Mouse (Mus musculus): Measurements from ENCODE around the gene Patz1. TPM values are rescaled to one million over a fixed set of nuclear protein-coding genes. Genes with fewer than 3 reads are reported as not detected.

Gene Patz1
- polyA plus RNA-seq, 1 experiment from 2014 or later = 59.5 TPM

DNA sequence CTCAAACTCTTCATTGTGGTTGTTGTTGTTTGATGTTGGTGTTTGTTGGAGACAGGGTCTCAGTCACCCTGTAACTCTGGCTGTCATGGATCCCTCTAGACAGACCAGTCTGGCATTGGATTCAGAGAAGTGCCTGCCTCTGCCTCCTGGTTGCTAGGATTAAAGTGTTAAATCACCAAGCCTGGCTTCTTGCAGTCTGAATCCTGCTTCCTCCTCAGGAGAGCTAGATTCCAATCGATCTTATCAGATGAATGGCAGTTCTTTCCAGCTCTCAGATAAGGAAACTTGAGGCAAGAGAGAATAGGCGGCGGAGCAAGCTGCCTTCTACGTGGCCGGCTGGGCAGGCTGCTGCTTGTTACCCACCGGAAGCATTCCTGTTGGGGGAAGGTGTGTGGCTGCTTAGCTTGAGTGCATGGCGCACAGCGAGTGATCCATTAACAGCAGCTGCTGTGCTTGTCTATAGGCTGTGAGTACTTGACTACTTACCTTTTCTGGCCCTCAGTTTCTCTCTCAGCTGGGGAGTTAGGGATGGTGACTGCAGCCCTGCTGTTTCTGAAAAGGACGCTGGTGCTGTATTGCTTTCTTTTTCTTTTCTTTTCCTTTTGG is 46.1 kb downstream of the Patz1 start:
- CTCF ChIA-PET = interaction anchor here (1.6 kb wide), 1 partner anchor 15 kb away, joined by 3 read pairs; no protein-coding TSS in a partner anchor

DNA sequence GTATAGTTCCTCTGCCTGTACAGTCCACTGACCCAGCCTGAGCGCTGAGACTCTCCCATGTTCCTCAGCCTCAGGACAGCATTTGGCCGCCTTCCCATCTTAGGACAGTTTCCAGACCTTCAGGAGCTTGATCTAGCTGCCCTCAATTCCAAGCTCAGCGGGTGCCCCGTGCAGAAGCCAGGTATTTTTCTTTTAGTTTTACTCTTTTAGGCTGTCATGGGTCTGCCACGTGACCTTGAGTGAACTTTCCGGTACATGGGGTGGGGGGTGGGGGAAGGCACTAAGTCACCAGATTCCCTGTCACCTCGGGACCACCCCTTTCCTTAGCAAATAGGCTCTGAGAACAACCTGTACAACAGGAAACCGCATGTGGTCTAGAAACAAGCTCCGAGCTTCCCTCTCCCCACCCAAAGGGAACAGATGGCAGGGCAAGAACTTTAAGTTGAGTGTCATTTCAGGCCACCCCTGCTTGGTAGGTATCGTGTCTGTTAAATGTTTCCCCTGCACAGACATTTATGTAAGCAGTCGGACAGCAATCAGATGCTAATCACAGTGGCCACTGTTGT is 47.1 kb downstream of the Patz1 start:
- TF ChIP-seq CTCF (IDR thresholded peaks at IDR 0.05) = no peak
- ATAC-seq = no peak
- ChIA-PET POLR2A (interaction anchor here (0.6 kb wide), 1 partner anchor 1596 kb away, joined by 4 read pairs; no protein-coding TSS in a partner anchor), CTCF (interaction anchor here (0.6 to 1.6 kb wide), 3 partner anchors 13 to 74 kb away, joined by 3 read pairs; no protein-coding TSS in a partner anchor)
- no peak for DNase-seq (ENCODE audit: low read depth, low spot score)
- in situ Hi-C loops (cut with MboI; ENCODE audit: low pct_unique_long_range_greater_than_20kb) = no loop called here
- no peaks in the 10 kb centered on the region for H3K27me3 ChIP-seq

More for the DNA sequence above, 46.1 kb downstream of the Patz1 start:
- POLR2A ChIA-PET = interaction anchor here (0.6 kb wide), 1 partner anchor 1597 kb away, joined by 4 read pairs; no protein-coding TSS in a partner anchor
- no peak for TF ChIP-seq CTCF (IDR thresholded peaks at IDR 0.05)
- in situ Hi-C loops (cut with MboI; ENCODE audit: low pct_unique_long_range_greater_than_20kb) = no loop called here
- no peaks in the 10 kb centered on the region for H3K27me3 ChIP-seq
- no peak for ATAC-seq
- no peak for DNase-seq (ENCODE audit: low read depth, low spot score)

DNA sequence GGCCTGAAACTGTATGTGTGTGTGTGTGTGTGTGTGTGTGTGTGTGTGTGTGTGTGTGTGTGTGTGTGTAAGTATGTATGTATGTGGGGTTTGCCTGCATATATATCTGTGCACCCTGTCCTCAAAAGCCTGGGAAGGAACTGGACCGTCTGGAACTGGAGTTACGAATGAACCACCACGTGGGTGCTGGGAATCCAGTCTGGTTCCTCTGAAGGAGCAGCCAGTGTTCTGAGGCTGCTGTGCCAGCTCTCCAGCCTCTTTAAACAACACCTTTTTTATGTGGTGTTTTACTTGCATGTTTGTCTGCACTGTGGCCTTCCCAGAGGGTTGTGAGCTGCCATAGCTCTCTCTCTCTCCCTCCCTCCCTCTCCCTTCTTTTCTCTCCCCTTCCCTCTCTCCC is 47.9 kb downstream of the Patz1 start:
- ATAC-seq = no peak
- in situ Hi-C loops (cut with MboI; ENCODE audit: low pct_unique_long_range_greater_than_20kb) = no loop called here

DNA sequence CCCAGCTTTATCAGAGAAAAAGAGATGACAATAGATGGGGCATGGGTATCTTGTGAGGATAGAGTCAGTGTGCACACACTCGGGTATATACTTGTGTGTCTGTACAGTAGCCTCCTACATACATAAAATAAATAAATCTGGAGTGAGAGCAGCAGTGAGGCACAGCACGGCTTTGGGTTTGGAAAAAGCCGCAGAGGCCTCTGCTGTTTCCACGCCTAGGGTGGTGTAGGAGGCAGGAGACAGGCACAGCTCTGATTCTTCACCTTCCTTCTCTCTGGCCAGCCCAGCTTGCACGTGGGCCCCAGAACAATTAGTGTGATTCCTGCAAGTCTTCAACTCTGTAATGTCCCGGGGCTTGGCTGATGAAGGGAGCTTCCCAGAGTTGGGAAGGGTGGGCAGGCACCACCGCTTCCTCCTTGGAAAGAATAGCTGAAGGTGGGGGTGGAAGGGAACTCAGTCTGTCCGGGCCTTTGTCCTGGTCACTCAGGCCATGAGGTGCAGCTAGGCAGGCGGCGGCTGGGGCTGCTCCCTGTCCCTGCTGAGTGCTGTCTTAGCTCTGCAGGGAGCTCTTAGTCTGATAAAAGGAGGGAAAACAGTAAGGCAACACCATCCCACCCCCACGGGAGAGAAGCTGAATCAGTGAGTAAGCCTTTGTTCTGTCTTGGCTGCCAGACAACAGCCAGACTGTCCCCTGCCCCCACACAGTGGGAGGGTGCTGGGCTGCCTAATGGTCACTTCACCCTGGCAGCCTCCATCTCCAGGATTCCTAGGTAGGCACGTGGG is 48.7 kb downstream of the Patz1 start:
- ATAC-seq = peak; percentile 7
- in situ Hi-C loops (cut with MboI; ENCODE audit: low pct_unique_long_range_greater_than_20kb) = no loop called here
- TF ChIP-seq CTCF (IDR thresholded peaks at IDR 0.05) = no peak
- H3K27me3 ChIP-seq = no peaks in the 10 kb centered on the region
- CTCF ChIA-PET = interaction anchor here (1.6 kb wide), 1 partner anchor 11 kb away, joined by 4 read pairs; no protein-coding TSS in a partner anchor
- POLR2A ChIA-PET = interaction anchor here (0.6 to 0.8 kb wide), 2 partner anchors 11 to 72 kb away, joined by 3 to 5 read pairs; no protein-coding TSS in a partner anchor
- no peak for DNase-seq (ENCODE audit: low read depth, low spot score)

More for the DNA sequence above, 47.9 kb downstream of the Patz1 start:
- H3K27me3 ChIP-seq = no peaks in the 10 kb centered on the region
- DNase-seq (ENCODE audit: low read depth, low spot score) = no peak
- TF ChIP-seq CTCF (IDR thresholded peaks at IDR 0.05) = no peak
- CTCF ChIA-PET = interaction anchor here (0.6 to 1.6 kb wide), 4 partner anchors 12 to 73 kb away, joined by 3 to 4 read pairs (median 3); no protein-coding TSS in a partner anchor
- POLR2A ChIA-PET = no interaction called here

DNA sequence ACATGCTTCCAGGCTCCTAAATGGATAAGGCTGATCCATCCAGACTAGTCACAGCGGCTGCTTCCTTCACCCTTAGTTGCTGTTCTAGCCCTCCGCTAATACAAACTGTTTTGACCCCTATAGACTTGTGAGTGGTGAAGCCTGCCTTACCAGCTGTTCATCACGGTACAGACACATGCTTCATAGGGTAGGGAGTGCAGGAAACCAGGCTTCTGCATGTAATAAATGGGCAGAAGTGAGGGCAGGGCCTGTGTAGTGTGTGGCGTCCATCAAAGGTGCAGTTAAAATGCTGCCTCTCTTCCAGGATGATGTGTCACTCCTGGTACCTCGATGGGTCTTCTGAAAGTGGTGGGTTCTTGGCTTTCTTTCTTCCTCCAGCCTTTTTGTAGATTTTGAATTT is 49.3 kb downstream of the Patz1 start:
- ChIA-PET CTCF (no interaction called here), POLR2A (interaction anchor here (0.8 kb wide), 1 partner anchor 11 kb away, joined by 5 read pairs; no protein-coding TSS in a partner anchor)
- in situ Hi-C loops (cut with MboI; ENCODE audit: low pct_unique_long_range_greater_than_20kb) = no loop called here
- DNase-seq (ENCODE audit: low read depth, low spot score) (no peak), ATAC-seq (no peak)
- no peak for TF ChIP-seq CTCF (IDR thresholded peaks at IDR 0.05)
- H3K27me3 ChIP-seq = no peaks in the 10 kb centered on the region

DNA sequence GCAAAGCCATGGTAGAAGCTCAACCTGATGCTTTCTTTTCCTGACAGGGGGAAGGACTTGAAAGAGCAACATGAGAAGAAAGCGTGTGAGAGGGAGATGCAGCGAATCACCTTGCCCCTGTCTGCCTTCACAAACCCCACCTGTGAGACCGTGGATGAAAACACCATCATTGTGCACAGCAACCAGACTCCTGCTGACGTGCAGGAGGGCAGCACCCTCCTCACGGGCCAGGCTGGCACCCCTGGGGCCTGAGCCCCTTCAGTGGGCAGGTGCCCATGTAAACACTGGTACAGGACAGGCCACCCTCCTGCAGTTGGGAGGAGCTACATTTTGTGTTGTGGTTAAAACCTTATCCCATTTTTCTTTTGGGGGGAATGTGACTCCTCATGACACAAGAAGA is 52.8 kb downstream of the Patz1 start:
- CTCF ChIA-PET = no interaction called here

DNA sequence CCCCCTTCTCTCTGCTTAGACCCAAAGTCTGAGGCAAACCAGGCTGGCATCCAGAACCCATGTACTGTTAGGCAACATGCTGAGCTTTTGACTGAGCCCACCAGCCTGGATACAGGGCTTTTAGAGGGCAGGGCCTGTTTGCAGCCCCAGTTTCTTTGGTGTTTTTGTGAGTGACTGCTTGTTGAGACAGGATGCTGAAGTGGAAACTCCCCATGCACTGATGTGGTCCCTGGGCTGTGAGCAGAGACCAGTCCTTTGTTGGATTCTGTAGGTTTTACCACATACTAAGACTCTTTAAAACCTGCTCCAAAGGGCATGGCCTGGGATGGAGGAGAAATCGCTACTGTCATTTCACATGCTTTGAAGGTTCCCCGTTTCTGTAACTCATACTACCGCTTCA is 56.2 kb downstream of the Patz1 start:
- DNase-seq (ENCODE audit: low read depth, low spot score) (no peak), ATAC-seq (no peak)
- ChIA-PET POLR2A (no interaction called here), CTCF (interaction anchor here (1.1 kb wide), 1 partner anchor 13 kb away, joined by 3 read pairs; no protein-coding TSS in a partner anchor)
- in situ Hi-C loops (cut with MboI; ENCODE audit: low pct_unique_long_range_greater_than_20kb) = loop anchor here (5.0 kb wide), 2 partner anchors 62 to 102 kb away; partner anchors contain the start of gene Limk2
- no peak for TF ChIP-seq CTCF (IDR thresholded peaks at IDR 0.05)
- H3K27me3 ChIP-seq = no peaks in the 10 kb centered on the region

More for the DNA sequence above, 52.8 kb downstream of the Patz1 start:
- DNase-seq (ENCODE audit: low read depth, low spot score) (no peak), ATAC-seq (no peak)
- in situ Hi-C loops (cut with MboI; ENCODE audit: low pct_unique_long_range_greater_than_20kb) = no loop called here
- POLR2A ChIA-PET = interaction anchor here (0.6 to 0.7 kb wide), 2 partner anchors 68 to 112 kb away, joined by 3 read pairs; no protein-coding TSS in a partner anchor
- no peaks in the 10 kb centered on the region for H3K27me3 ChIP-seq
- no peak for TF ChIP-seq CTCF (IDR thresholded peaks at IDR 0.05)

DNA sequence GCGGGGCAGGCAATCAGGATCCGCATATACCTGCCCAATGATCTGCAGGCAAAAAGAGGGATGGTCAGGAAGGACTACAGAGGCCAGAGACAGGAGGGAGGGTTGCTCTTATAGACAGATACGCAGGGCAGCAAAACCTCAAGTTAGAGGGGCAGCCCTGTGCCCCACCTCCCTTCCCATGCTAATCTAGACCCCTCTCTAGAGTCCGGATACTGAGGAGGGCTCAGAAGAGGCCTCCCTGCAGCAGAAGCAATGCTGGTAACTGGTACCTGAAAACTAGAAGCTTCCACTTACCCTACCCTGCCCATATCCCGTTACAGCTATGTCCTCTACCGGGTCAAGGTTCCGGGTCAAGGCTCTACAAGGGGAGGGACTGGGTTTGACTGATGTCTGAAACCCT is 57.7 kb downstream of the Patz1 start:
- DNase-seq (ENCODE audit: low read depth, low spot score) = no peak
- ChIA-PET CTCF (interaction anchor here (0.7 to 3.4 kb wide), 13 partner anchors 14 to 115 kb away, joined by 3 to 15 read pairs (median 4); partner anchors contain the start of gene Rnf185), POLR2A (interaction anchor here (0.7 to 0.8 kb wide), 2 partner anchors 24 kb away, joined by 3 read pairs; no protein-coding TSS in a partner anchor)
- ATAC-seq = no peak
- in situ Hi-C loops (cut with MboI; ENCODE audit: low pct_unique_long_range_greater_than_20kb) = loop anchor here (5.0 kb wide), 2 partner anchors 61 to 101 kb away; partner anchors contain the start of gene Limk2
- TF ChIP-seq CTCF (IDR thresholded peaks at IDR 0.05) = no peak
- no peaks in the 10 kb centered on the region for H3K27me3 ChIP-seq

DNA sequence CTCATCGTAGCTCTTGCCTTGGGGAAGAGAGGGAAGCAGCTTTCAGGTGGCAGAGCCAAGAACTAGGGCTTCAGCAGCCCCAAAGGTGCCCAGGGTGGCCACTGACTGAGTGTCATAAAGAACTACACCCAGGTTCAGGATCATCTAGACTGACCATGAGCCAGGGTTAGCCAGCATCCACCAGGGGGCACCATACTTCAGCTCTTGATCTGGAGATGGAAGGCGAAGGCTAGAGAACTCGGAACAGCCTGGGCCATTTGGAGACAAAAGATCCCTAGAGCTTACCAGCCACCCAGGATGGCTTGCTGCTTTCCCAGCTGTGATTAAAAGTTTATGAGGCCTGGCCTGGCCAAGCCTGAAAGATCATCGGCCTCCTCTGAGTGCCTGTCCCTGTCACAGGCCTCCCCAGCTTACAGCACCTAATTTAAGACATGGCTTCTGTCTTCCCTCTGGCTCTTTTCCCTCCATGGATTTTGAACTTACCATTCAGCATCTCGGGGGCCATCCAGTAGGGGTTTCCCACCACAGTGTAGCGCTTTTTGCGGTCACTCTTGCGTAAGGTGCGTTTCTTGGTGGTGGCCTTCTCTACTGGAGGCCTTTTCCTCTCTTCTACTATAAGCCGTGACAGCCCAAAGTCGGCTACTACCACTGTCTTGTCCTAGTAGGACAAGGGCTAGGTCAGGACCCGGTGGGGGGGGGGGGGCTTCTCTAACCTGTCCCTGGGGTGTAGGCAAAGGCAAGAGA is 58.6 kb downstream of the Patz1 start:
- ATAC-seq = peak; percentile 75
- peak; percentile 75 for DNase-seq (ENCODE audit: low read depth, low spot score)
- H3K27me3 ChIP-seq = no peaks in the 10 kb centered on the region
- POLR2A ChIA-PET = interaction anchor here (0.8 kb wide), 1 partner anchor 25 kb away, joined by 3 read pairs; no protein-coding TSS in a partner anchor
- in situ Hi-C loops (cut with MboI; ENCODE audit: low pct_unique_long_range_greater_than_20kb) = loop anchor here (5.0 kb wide), 2 partner anchors 60 to 100 kb away; partner anchors contain the start of gene Limk2
- CTCF ChIA-PET = interaction anchor here (0.6 to 3.4 kb wide), 20 partner anchors 14 to 114 kb away, joined by 3 to 15 read pairs (median 3); partner anchors contain the start of genes Limk2 and Rnf185
- TF ChIP-seq CTCF (IDR thresholded peaks at IDR 0.05) = peak; percentile 89
